Mouse (Mus musculus): ENCODE measurements around the gene Ovca2. TPM values are rescaled to one million over a fixed set of nuclear protein-coding genes. Genes with fewer than 3 reads are reported as not detected.

Ovca2 gene
- total RNA-seq (2014; rRNA removed) (11.0 and 17.6 TPM in 2 replicates), polyA plus RNA-seq (2015; fragmentation: Nextera tagmentation; extraction: Ambion mirVana) (11.7 and 15.7 TPM in 2 replicates)

DNA sequence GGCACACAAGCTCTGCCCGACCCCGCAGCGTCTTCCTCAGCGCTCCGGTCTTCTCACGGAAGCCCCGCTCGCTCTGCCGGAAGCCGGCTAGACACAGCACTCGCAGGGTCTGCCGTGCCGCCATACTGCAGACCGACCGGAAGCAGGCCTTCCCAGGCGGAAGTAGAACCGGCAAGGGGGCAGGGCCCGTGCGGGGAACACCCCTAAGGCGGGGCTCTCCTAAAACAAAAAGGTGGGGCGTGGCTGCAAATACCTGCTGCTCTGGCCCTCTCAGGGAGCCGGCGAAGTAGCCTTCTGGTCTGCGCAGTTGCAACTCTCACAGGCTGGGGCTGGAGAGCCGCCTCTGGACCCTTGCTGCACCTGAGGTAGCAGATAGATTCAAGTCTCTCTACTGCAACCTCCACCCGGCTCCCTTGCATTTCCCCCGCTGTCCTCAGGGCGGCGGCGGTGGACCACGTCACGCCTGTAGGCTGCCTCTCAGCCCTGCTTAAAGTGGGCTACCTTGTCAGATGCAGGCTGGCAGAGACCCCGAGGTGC lies at the start of gene Ovca2:
TSS of gene Ovca2 (minus strand) at position 164 of the 537 bp plus-strand sequence.
- ATAC-seq (peak; percentile 97), DNase-seq (ENCODE audit: low spot score) (peak; percentile 95)
- Histone ChIP-seq H3K27me3 (ENCODE audit: insufficient read depth, low read length) (no peaks in the 10 kb centered on the region), H3K4me1 (ENCODE audit: insufficient read depth, low read length) (peaks cover 9% of the 10 kb centered on the region), H3K27ac (peak within 1 kb of the TSS; percentile 84), H3K36me3 (ENCODE audit: insufficient read depth, low read length) (peaks cover 16% of the 10 kb centered on the region), H3K9me3 (ENCODE audit: low read length) (no peaks in the 10 kb centered on the region), H3K4me2 (ENCODE audit: low read depth, low read length) (peak within 1 kb of the TSS; percentile 82), H3K4me3 (ENCODE audit: low read length) (peak within 1 kb of the TSS; percentile 74), H3K9ac (replicated peaks; ENCODE audit: low read length) (peak within 1 kb of the TSS; percentile 86)
- TF ChIP-seq CTCF (IDR thresholded peaks at IDR 0.05; ENCODE audit: low read depth): peak; percentile 98
- whole genome bisulfite sequencing: under 1% methylated on average over 33 of the region's 33 CpGs

DNA sequence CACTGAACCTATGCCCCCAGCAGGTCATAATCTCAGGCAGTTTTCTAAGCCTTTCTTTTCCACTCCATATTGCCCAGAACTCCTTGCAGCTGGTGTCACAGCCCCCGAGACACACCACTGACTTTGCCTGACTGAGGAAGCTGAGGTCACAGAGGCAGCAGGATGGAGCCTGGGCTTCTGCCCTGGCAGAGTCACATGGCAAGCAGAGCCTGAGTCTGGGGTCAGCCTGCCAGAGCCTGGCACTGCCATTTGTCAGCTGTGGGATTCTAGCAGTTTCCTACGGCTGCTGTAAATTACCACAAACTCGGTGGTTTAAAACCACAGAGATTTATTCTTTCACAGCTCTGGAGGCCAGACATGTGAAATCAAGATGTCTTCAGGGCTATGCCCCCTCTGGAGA lies 49.0 kb upstream of the Ovca2 start:
- H3K36me3 ChIP-seq (ENCODE audit: insufficient read depth, low read length): no peaks in the 10 kb centered on the region
- no peak for DNase-seq (ENCODE audit: low spot score)
- H3K9ac ChIP-seq (replicated peaks; ENCODE audit: low read length): no peak overlapping the region
- no peak for TF ChIP-seq CTCF (IDR thresholded peaks at IDR 0.05; ENCODE audit: low read depth)
- no peak overlapping the region for H3K27ac ChIP-seq
- ATAC-seq: no peak
- H3K4me3 ChIP-seq (ENCODE audit: low read length): no peak overlapping the region
- no peaks in the 10 kb centered on the region for H3K27me3 ChIP-seq (ENCODE audit: insufficient read depth, low read length)
- H3K4me1 ChIP-seq (ENCODE audit: insufficient read depth, low read length): no peaks in the 10 kb centered on the region
- 50% methylated on average over 3 of the region's 3 CpGs for WGBS
- no peak overlapping the region for H3K4me2 ChIP-seq (ENCODE audit: low read depth, low read length)
- H3K9me3 ChIP-seq (ENCODE audit: low read length): no peaks in the 10 kb centered on the region

DNA sequence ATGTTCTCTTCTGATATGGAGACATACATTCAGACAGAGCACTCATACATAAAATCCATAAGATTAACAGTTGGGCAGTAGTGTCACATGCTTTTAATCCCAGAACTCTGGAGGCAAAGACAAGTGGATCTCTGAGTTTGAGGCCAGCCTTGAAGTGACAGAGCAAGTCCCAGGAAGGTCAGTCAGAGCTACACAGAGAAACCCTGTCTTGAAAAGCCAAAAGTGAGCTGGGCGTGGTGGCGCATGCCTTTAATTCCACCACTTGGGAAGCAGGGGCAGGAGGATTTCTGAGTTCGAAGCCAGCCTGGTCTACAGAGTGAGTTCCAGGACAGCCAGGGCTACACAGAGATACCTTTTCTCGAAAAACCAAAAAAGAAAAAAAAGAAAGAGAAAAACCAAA lies 46.2 kb upstream of the Ovca2 start:
- no peak for TF ChIP-seq CTCF (IDR thresholded peaks at IDR 0.05; ENCODE audit: low read depth)
- Histone ChIP-seq H3K36me3 (ENCODE audit: insufficient read depth, low read length) (no peaks in the 10 kb centered on the region), H3K4me1 (ENCODE audit: insufficient read depth, low read length) (no peaks in the 10 kb centered on the region), H3K9ac (replicated peaks; ENCODE audit: low read length) (no peak overlapping the region), H3K27me3 (ENCODE audit: insufficient read depth, low read length) (no peaks in the 10 kb centered on the region), H3K4me3 (ENCODE audit: low read length) (no peak overlapping the region), H3K27ac (no peak overlapping the region), H3K4me2 (ENCODE audit: low read depth, low read length) (no peak overlapping the region), H3K9me3 (ENCODE audit: low read length) (no peaks in the 10 kb centered on the region)
- ATAC-seq (no peak), DNase-seq (ENCODE audit: low spot score) (no peak)
- 93% methylated on average over 4 of the region's 4 CpGs for WGBS

DNA sequence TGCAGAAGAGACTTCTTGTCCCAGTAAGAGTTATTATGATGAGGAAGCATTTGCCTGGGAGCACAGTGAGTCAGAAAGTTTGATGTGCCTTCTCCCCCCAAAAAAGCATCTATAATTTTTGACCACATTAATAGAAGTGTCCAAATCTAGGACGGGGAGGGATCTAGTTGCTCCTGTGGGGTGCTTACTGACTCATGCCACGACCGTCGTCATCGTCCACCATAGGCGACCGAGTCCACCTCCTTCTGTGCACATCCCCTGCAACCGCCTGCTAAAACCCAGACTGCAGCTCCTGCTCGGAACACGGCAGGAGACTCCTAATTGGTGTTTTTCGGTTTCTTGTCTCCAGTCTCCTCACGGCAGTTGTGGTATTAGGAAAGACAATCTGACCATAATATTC lies 45.4 kb upstream of the Ovca2 start:
- H3K4me1 ChIP-seq (ENCODE audit: insufficient read depth, low read length): no peaks in the 10 kb centered on the region
- H3K27me3 ChIP-seq (ENCODE audit: insufficient read depth, low read length): no peaks in the 10 kb centered on the region
- no peaks in the 10 kb centered on the region for H3K36me3 ChIP-seq (ENCODE audit: insufficient read depth, low read length)
- ATAC-seq: no peak
- H3K9me3 ChIP-seq (ENCODE audit: low read length): no peaks in the 10 kb centered on the region
- no peak overlapping the region for H3K4me2 ChIP-seq (ENCODE audit: low read depth, low read length)
- H3K27ac ChIP-seq: no peak overlapping the region
- whole genome bisulfite sequencing: 85% methylated on average over 12 of the region's 12 CpGs
- no peak for TF ChIP-seq CTCF (IDR thresholded peaks at IDR 0.05; ENCODE audit: low read depth)
- no peak overlapping the region for H3K4me3 ChIP-seq (ENCODE audit: low read length)
- H3K9ac ChIP-seq (replicated peaks; ENCODE audit: low read length): no peak overlapping the region
- no peak for DNase-seq (ENCODE audit: low spot score)

DNA sequence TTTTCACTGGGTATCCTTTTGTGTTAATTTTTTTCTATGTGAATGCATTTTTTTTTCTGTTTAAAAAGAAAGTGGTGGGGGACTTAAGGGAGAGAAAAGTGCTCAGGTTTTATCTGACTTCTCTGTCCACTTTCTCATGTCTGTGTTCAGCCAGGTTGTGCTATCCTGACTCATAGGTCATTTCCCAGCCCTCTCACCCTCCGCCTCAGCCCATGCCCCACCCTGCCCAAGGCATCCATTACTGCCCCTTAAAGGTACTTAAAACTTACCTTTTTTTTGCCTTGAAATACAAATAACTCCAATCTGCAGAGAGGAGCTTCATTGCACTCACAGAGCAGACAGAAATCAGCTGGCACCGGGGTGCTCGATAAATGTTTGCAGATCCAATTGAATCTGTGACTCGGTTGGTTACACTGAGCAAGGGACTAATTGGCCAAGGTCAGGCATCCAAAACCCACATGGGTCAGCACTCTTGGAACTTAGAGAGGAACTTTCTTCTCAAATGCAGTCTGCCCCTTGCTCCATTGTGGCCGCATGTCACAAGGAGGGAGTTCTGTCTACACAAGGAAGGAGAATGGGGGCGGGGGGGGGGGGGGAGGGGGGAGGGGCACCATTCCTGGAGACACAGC lies 42.0 kb upstream of the Ovca2 start:
- Histone ChIP-seq H3K4me2 (ENCODE audit: low read depth, low read length) (no peak overlapping the region), H3K4me1 (ENCODE audit: insufficient read depth, low read length) (no peaks in the 10 kb centered on the region; the same call in 1 of the 2 replicates), H3K9ac (replicated peaks; ENCODE audit: low read length) (no peak overlapping the region), H3K27ac (no peak overlapping the region), H3K27me3 (ENCODE audit: insufficient read depth, low read length) (no peaks in the 10 kb centered on the region), H3K4me3 (ENCODE audit: low read length) (no peak overlapping the region), H3K9me3 (ENCODE audit: low read length) (no peaks in the 10 kb centered on the region), H3K36me3 (ENCODE audit: insufficient read depth, low read length) (no peaks in the 10 kb centered on the region)
- DNase-seq (ENCODE audit: low spot score) (no peak), ATAC-seq (no peak)
- 38% methylated on average over 5 of the region's 6 CpGs for WGBS
- no peak for TF ChIP-seq CTCF (IDR thresholded peaks at IDR 0.05; ENCODE audit: low read depth)

DNA sequence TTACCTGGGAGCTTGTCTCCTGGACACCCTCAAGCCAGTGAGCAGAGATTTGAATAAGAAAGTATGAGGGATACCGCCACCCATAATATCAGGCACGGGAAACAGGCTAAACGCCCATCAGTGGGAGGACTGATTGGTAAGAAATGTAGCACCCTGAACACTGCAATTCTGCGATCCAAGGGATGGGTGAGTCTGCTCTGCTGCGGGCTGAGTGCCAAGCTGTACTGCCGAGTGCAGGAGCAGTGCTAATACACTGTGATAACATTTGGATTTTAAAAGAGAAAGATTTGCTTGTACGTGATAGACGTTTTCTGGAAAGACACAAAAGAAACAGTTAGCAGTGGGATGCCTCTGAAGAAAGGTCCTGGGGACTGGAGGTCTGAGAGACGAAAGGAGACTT lies 41.5 kb upstream of the Ovca2 start:
- no peak overlapping the region for H3K9ac ChIP-seq (replicated peaks; ENCODE audit: low read length)

More for the DNA sequence above, 41.5 kb upstream of the Ovca2 start:
- no peak overlapping the region for H3K4me3 ChIP-seq (ENCODE audit: low read length)
- WGBS: 28% methylated on average over 9 of the region's 9 CpGs
- no peak for TF ChIP-seq CTCF (IDR thresholded peaks at IDR 0.05; ENCODE audit: low read depth)
- H3K27ac ChIP-seq: no peak overlapping the region
- no peak for ATAC-seq
- H3K36me3 ChIP-seq (ENCODE audit: insufficient read depth, low read length): no peaks in the 10 kb centered on the region
- no peak overlapping the region for H3K4me2 ChIP-seq (ENCODE audit: low read depth, low read length)
- H3K9me3 ChIP-seq (ENCODE audit: low read length): no peaks in the 10 kb centered on the region
- no peaks in the 10 kb centered on the region; the same call in 1 of the 2 replicates for H3K4me1 ChIP-seq (ENCODE audit: insufficient read depth, low read length)
- no peaks in the 10 kb centered on the region for H3K27me3 ChIP-seq (ENCODE audit: insufficient read depth, low read length)
- DNase-seq (ENCODE audit: low spot score): peak; percentile 45

All from hindbrain, postnatal 0 days (tissue).